Mouse (Mus musculus) brain, embryonic 14.5 days (tissue): ENCODE results near the gene Rps6kc1. TPM values are rescaled to one million over a fixed set of nuclear protein-coding genes. Genes with fewer than 3 reads are reported as not detected.

Experiments
- DNase-seq: peaks from one replicate; pipeline ENCODE4 v3.0.0-alpha.2; 2011; ENCODE audit warnings: low read depth
- CTCF ChIP-seq: fragments of 200-500 bp; IDR thresholded peaks from 2 replicates; pipeline ENCODE4 v1.5.1; 2012; ENCODE audit warnings: inconsistent platforms, mild to moderate bottlenecking, moderate library complexity, borderline replicate concordance; ENCODE audit not compliant: insufficient read depth, insufficient read length; ENCODE audit errors: extremely low read depth
- POLR2A ChIP-seq: fragments of 200-500 bp; IDR thresholded peaks from 2 replicates; pipeline ENCODE4 v1.6.1; 2012; ENCODE audit warnings: mild to moderate bottlenecking, inconsistent platforms, borderline replicate concordance; ENCODE audit not compliant: poor library complexity, insufficient read depth, insufficient read length, severe bottlenecking; ENCODE audit errors: extremely low read depth
- polyA plus RNA-seq: library from polyadenylated mRNA; depleted of rRNA; stranded (reverse); fragments of >200 nt; gene quantifications from 2 replicates; pipeline ENCODE4 v1.2.3, GENCODE M21; 2012; rRNA removed

The Rps6kc1 gene
- polyA plus RNA-seq, 1 experiment = 25.2 TPM

GRCm38 (mm10) chr1:190653989-190654693, 257.4 kb downstream of the Rps6kc1 start:
- peak; percentile 93 for DNase-seq
- TF ChIP-seq CTCF (no peak), POLR2A (no peak)

GRCm38 (mm10) chr1:190653081-190653480, 258.5 kb downstream of the Rps6kc1 start:
- TF ChIP-seq CTCF = no peak
- no peak for TF ChIP-seq POLR2A
- no peak for DNase-seq

Other genes with a start within 250 kb of the Rps6kc1 start
- gene Angel2, start 13.3 kb upstream of the Rps6kc1 start, polyA plus RNA-seq = 51.8 and 63.2 TPM in 2 replicates
- 48.1 and 66.0 TPM in 2 replicates for gene Vash2, start 67.5 kb upstream of the Rps6kc1 start, polyA plus RNA-seq
- gene Flvcr1, start 114.4 kb upstream of the Rps6kc1 start, polyA plus RNA-seq = 24.6 and 25.0 TPM in 2 replicates
- not detected in 2 replicates for gene Spata45, start 124.9 kb upstream of the Rps6kc1 start, polyA plus RNA-seq
- gene Tatdn3, start 151.2 kb upstream of the Rps6kc1 start, polyA plus RNA-seq = 23.8 and 25.3 TPM in 2 replicates
- gene Nsl1, start 151.2 kb upstream of the Rps6kc1 start, polyA plus RNA-seq = 6.0 and 7.8 TPM in 2 replicates
- 1.6 and 2.2 TPM in 2 replicates for gene Batf3, start 186.1 kb upstream of the Rps6kc1 start, polyA plus RNA-seq